ENCODE assay signal across 11 mouse cellular contexts in genomic region chr2:167239262-167239661, GRCm38 (mm10). TPM values are rescaled to one million over a fixed set of nuclear protein-coding genes. Genes with fewer than 3 reads are reported as not detected.
DNase-seq lines count a peak whose midpoint lies in the region; ATAC-seq lines count a peak whose summit lies in the region.
"Had no signal": no experiment of that assay in that cellular context is flagged by ENCODE, and none has a peak within 500 bp of the region (broad histone marks: within the 10 kb centered on the region; RNA-seq: fewer than 3 reads in every experiment).

No protein-coding gene starts in this region.

- DNase-seq in forebrain, embryonic 10.5 days (ENCODE audit: extremely low spot score, low spot score), result no peak
- DNase-seq in forebrain, embryonic 14.5 days (ENCODE audit: low spot score), result no peak
- DNase-seq in kidney, postnatal 36 days, result no peak
- DNase-seq in neural tube, embryonic 10.5 days (ENCODE audit: extremely low spot score, low spot score), result peak; percentile 40
- DNase-seq in thymus, postnatal 10 days (ENCODE audit: low spot score in 2 of 2), result no peak
- no peak for DNase-seq in layer of hippocampus, adult 18-20 months (ENCODE audit: low spot score in 2 of 2)
- DNase-seq: kidney, adult 9 months; thymus, postnatal 14 days had no signal

- no peaks in the 10 kb centered on the region for H3K9me3 ChIP-seq in forebrain, embryonic 10.5 days
- H3K9me3 ChIP-seq in forebrain, embryonic 14.5 days (replicated peaks; ENCODE audit: control insufficient read depth, low read length), result no peaks in the 10 kb centered on the region
- no peaks in the 10 kb centered on the region for H3K9me3 ChIP-seq in kidney, embryonic 16.5 days (ENCODE audit: low read length)
- no peaks in the 10 kb centered on the region for H3K9me3 ChIP-seq in embryonic facial prominence, embryonic 13.5 days
- H3K9me3 ChIP-seq: liver, embryonic 15.5 days had no signal

- peaks cover 42% of the 10 kb centered on the region for H3K4me1 ChIP-seq in forebrain, embryonic 10.5 days
- H3K4me1 ChIP-seq in forebrain, embryonic 14.5 days (ENCODE audit: control insufficient read depth, insufficient read depth, low read length), result peaks cover 6% of the 10 kb centered on the region
- H3K4me1 ChIP-seq in kidney, embryonic 16.5 days (ENCODE audit: insufficient read depth, low read length), result peaks cover 14% of the 10 kb centered on the region
- H3K4me1 ChIP-seq in embryonic facial prominence, embryonic 13.5 days, result peaks cover 24% of the 10 kb centered on the region

- H3K4me3 ChIP-seq in forebrain, embryonic 10.5 days, result peak overlapping the region; percentile 64
- no peak overlapping the region for H3K4me3 ChIP-seq in forebrain, embryonic 14.5 days (ENCODE audit: low read depth, low read length)
- H3K4me3 ChIP-seq in kidney, embryonic 16.5 days (ENCODE audit: low read length), result peak overlapping the region; percentile 59
- peak overlapping the region; percentile 51 for H3K4me3 ChIP-seq in embryonic facial prominence, embryonic 13.5 days

- no peaks in the 10 kb centered on the region for H3K36me3 ChIP-seq in forebrain, embryonic 10.5 days (replicated peaks)
- no peaks in the 10 kb centered on the region for H3K36me3 ChIP-seq in forebrain, embryonic 14.5 days (ENCODE audit: control insufficient read depth, insufficient read depth, low read length)
- no peaks in the 10 kb centered on the region for H3K36me3 ChIP-seq in kidney, embryonic 16.5 days (ENCODE audit: insufficient read depth, low read length)
- no peaks in the 10 kb centered on the region for H3K36me3 ChIP-seq in embryonic facial prominence, embryonic 13.5 days
- H3K36me3 ChIP-seq: liver, embryonic 15.5 days had no signal

- no peak overlapping the region for H3K4me2 ChIP-seq in forebrain, embryonic 14.5 days (ENCODE audit: low read length)
- peak overlapping the region; percentile 82 for H3K4me2 ChIP-seq in kidney, embryonic 16.5 days (replicated peaks; ENCODE audit: low read depth, low read length)
- H3K4me2 ChIP-seq in embryonic facial prominence, embryonic 13.5 days, result peak overlapping the region; percentile 87

- WGBS in forebrain, embryonic 10.5 days, result 23% methylated on average over 12 of the region's 12 CpGs
- 35% methylated on average over 12 of the region's 12 CpGs for WGBS in forebrain, embryonic 14.5 days
- 24% methylated on average over 12 of the region's 12 CpGs for WGBS in kidney, embryonic 16.5 days
- WGBS in embryonic facial prominence, embryonic 13.5 days, result 12% methylated on average over 12 of the region's 12 CpGs

- H3K27ac ChIP-seq in forebrain, embryonic 10.5 days, result peak overlapping the region; percentile 87; the same call in 1 of the 2 replicates
- H3K27ac ChIP-seq in forebrain, embryonic 14.5 days (ENCODE audit: low read depth, low read length), result no peak overlapping the region
- peak overlapping the region; percentile 32; the same call in 1 of the 2 replicates for H3K27ac ChIP-seq in kidney, embryonic 16.5 days (ENCODE audit: low read length)
- 0 out of 2 replicates have a peak overlapping the region, but pooled peaks have one; percentile 11 for H3K27ac ChIP-seq in embryonic facial prominence, embryonic 13.5 days
- H3K27ac ChIP-seq: liver, embryonic 15.5 days had no signal

- ATAC-seq in forebrain, embryonic 14.5 days, result no peak
- ATAC-seq in kidney, embryonic 16.5 days (ENCODE audit: low FRiP score, low TSS enrichment), result no peak
- no peak for ATAC-seq in embryonic facial prominence, embryonic 13.5 days (ENCODE audit: insufficient number of reproducible peaks, insufficient read depth, low FRiP score, low TSS enrichment, low read depth)

- H3K27me3 ChIP-seq in forebrain, embryonic 10.5 days (ENCODE audit: poor library complexity, severe bottlenecking), result peaks cover 13% of the 10 kb centered on the region; the same call in 1 of the 2 replicates
- H3K27me3 ChIP-seq in forebrain, embryonic 14.5 days (replicated peaks; ENCODE audit: control insufficient read depth, insufficient read depth, low read length), result 0 out of 2 replicates have a peak, but pooled peaks cover 3% of the 10 kb centered on the region
- H3K27me3 ChIP-seq in kidney, embryonic 16.5 days (ENCODE audit: insufficient read depth, low read length), result peaks cover 9% of the 10 kb centered on the region; the same call in 1 of the 2 replicates
- peaks cover 39% of the 10 kb centered on the region for H3K27me3 ChIP-seq in embryonic facial prominence, embryonic 13.5 days

- no peak overlapping the region for H3K9ac ChIP-seq in forebrain, embryonic 14.5 days (ENCODE audit: low read length)
- H3K9ac ChIP-seq in kidney, embryonic 16.5 days (replicated peaks; ENCODE audit: low read length), result 0 out of 2 replicates have a peak overlapping the region, but pooled peaks have one; percentile 12
- H3K9ac ChIP-seq in embryonic facial prominence, embryonic 13.5 days, result peak overlapping the region; percentile 78
- H3K9ac ChIP-seq: liver, embryonic 15.5 days had no signal

RNA-seq across cellular contexts. Expression of gene Ptgis, which starts 1.1 kb away (rescaled TPM):
- polyA plus RNA-seq in forebrain, embryonic 10.5 days (2016; fragmentation: Nextera tagmentation; extraction: Ambion mirVana), result 13.5 and 13.7 TPM in 2 replicates
- polyA plus RNA-seq in forebrain, embryonic 14.5 days (2014; fragmentation: Nextera tagmentation; extraction: Ambion mirVana), result 3.7 and 3.9 TPM in 2 replicates
- polyA plus RNA-seq in kidney, embryonic 16.5 days (2015; fragmentation: Nextera tagmentation; extraction: Ambion mirVana), result 18.4 and 20.6 TPM in 2 replicates
- 9.0 and 9.2 TPM in 2 replicates for polyA plus RNA-seq in embryonic facial prominence, embryonic 13.5 days (2015; fragmentation: Nextera tagmentation; extraction: Ambion mirVana)
- total RNA-seq in layer of hippocampus, adult 18-20 months (2021), result 1 to 10 TPM in 1 of 2 experiments, under 1 TPM in 1; 0.79 to 1.2 TPM

RNA-seq across cellular contexts. Expression of gene Kcnb1, which starts 49.3 kb away (rescaled TPM):
- 0.71 and 0.93 TPM in 2 replicates for polyA plus RNA-seq in forebrain, embryonic 10.5 days (2016; fragmentation: Nextera tagmentation; extraction: Ambion mirVana)
- 1.6 and 2.1 TPM in 2 replicates for polyA plus RNA-seq in forebrain, embryonic 14.5 days (2014; fragmentation: Nextera tagmentation; extraction: Ambion mirVana)
- polyA plus RNA-seq in kidney, embryonic 16.5 days (2015; fragmentation: Nextera tagmentation; extraction: Ambion mirVana), result 1.1 and 1.2 TPM in 2 replicates
- 1.1 and 1.2 TPM in 2 replicates for polyA plus RNA-seq in embryonic facial prominence, embryonic 13.5 days (2015; fragmentation: Nextera tagmentation; extraction: Ambion mirVana)
- total RNA-seq in layer of hippocampus, adult 18-20 months (2021), result 100 to 1,000 TPM; 112 to 119 TPM
